Mouse (Mus musculus) stomach, embryonic 15.5 days (tissue): Measurements from ENCODE around the gene Retreg3. TPM values are rescaled to one million over a fixed set of nuclear protein-coding genes. Genes with fewer than 3 reads are reported as not detected.
A peak's percentile ranks its signal among the peaks of the same experiment; 100 is the strongest.

Experiments
- ATAC-seq: fragments of 200-750 bp; cut with Nextera tagmentation; 2 replicates; pipeline ENCODE4 v1.8.0; 2017; ENCODE audit warnings: low read depth, moderate number of reproducible peaks, moderate TSS enrichment; ENCODE audit not compliant: insufficient read depth, low FRiP score
- H3K27ac ChIP-seq: fragments of 300-500 bp; sonication (generic); 2 replicates; pipeline ENCODE4 v1.5.1; 2015; ENCODE audit warnings: mild to moderate bottlenecking, inconsistent platforms
- H3K27me3 ChIP-seq: fragments of 300-500 bp; sonication (generic); replicated peaks from 2 replicates; pipeline ENCODE4 v1.6.1; 2015; ENCODE audit warnings: inconsistent platforms
- H3K36me3 ChIP-seq: fragments of 300-500 bp; sonication (generic); 2 replicates; pipeline ENCODE4 v1.6.1; 2015; ENCODE audit warnings: inconsistent platforms
- H3K4me1 ChIP-seq: fragments of 300-500 bp; sonication (generic); 2 replicates; pipeline ENCODE4 v1.6.1; 2015; ENCODE audit warnings: inconsistent platforms
- H3K4me2 ChIP-seq: fragments of 300-500 bp; sonication (generic); 2 replicates; pipeline ENCODE4 v1.6.1; 2015; ENCODE audit warnings: mild to moderate bottlenecking, inconsistent platforms
- H3K4me3 ChIP-seq: fragments of 300-500 bp; sonication (generic); replicated peaks from 2 replicates; pipeline ENCODE4 v1.5.1; 2015; ENCODE audit warnings: inconsistent platforms
- H3K9ac ChIP-seq: fragments of 300-500 bp; sonication (generic); 2 replicates; pipeline ENCODE4 v1.6.1; 2015; ENCODE audit warnings: inconsistent platforms
- H3K9me3 ChIP-seq: fragments of 300-500 bp; sonication (generic); 2 replicates; pipeline ENCODE4 v1.6.1; 2016; ENCODE audit warnings: inconsistent platforms
- WGBS: fragments of 180-500 bp; shearing (Covaris S2); methylation state at CpG from one replicate; pipeline ENCODE4 v1.1.7; 2015; 5-methylcytosine and 5-hydroxymethylcytosine counted together
- polyA plus RNA-seq: library from polyadenylated mRNA; unstranded; fragments of >200 nt; fragmentation: Nextera tagmentation; extraction: Ambion mirVana; gene quantifications from 2 replicates; pipeline ENCODE4 v1.2.1, GENCODE M21; 2015

The Retreg3 gene
- polyA plus RNA-seq, 1 experiment from 2014 or later, result 21.0 TPM

- no peak overlapping the region for H3K4me2 ChIP-seq
- ATAC-seq, result no peak
- no peak overlapping the region for H3K9ac ChIP-seq
- H3K36me3 ChIP-seq, result peaks cover 4% of the 10 kb centered on the region
- H3K27me3 ChIP-seq, result peaks cover 12% of the 10 kb centered on the region
- H3K27ac ChIP-seq, result no peak overlapping the region
- WGBS, result 90% methylated on average over 12 of the region's 12 CpGs
- peaks cover 45% of the 10 kb centered on the region for H3K4me1 ChIP-seq
- H3K9me3 ChIP-seq, result no peaks in the 10 kb centered on the region
- H3K4me3 ChIP-seq, result no peak overlapping the region
Observed at GRCm38 (mm10) chr11:101084811-101085210, 34.9 kb downstream of the Retreg3 start.

DNA sequence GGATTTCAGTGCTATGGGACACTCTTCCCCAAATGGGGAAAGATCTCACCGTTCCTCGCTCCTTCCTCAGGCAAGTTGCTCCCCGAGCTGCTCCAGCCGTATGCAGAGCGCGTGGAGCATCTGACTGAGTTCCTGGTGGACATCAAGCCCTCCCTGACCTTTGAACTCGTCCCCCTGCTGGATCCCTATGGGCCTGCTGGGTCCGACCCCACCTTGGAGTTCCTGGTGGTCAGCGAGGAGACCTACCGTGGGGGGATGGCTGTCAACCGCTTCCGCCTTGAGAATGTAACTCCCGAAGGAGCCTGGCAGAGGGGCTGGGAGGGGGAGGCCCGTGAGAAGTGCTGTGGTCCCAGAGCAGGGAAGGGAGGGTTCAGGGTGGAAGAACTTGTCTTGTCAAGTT lies 35.4 kb downstream of the Retreg3 start:
- peaks cover 50% of the 10 kb centered on the region for H3K4me1 ChIP-seq
- no peak overlapping the region for H3K4me3 ChIP-seq
- 83% methylated on average over 14 of the region's 14 CpGs for WGBS
- no peak overlapping the region for H3K4me2 ChIP-seq
- no peak for ATAC-seq
- H3K27ac ChIP-seq, result no peak overlapping the region
- no peak overlapping the region for H3K9ac ChIP-seq
- H3K36me3 ChIP-seq, result peaks cover 3% of the 10 kb centered on the region; the same call in 1 of the 2 replicates
- H3K27me3 ChIP-seq, result peaks cover 18% of the 10 kb centered on the region
- no peaks in the 10 kb centered on the region for H3K9me3 ChIP-seq

DNA sequence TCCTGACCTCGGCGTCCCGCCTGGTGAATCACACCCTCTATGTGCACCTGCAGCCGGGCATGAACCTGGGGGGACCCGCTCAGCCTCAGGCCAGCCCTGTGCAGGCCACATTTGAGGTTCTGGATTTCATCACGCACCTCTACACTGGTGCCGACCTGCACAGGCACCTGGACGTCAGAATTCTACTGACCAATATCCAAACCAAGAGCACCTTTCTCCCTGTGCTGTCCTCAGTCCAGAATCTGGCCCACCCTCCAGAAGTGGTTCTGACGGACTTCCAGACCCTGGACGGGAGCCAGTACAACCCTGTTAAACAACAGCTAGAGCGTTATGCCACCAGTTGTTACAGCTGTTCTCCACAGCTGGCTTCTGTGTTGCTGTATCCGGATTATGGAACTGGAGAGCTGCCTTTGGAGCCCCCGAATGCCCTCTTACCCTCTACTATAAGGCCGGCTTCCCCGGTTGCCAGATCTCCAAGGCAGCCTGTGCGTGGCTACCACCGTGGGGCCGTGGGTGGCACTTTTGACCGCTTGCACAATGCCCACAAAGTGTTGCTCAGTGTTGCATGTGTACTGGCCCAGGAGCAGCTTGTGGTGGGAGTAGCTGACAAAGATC lies 36.5 kb downstream of the Retreg3 start:
- ATAC-seq, result 0 out of 2 replicates have a peak, but pooled peaks have one; percentile 2
- peak overlapping the region; percentile 89 for H3K9ac ChIP-seq
- peaks cover 29% of the 10 kb centered on the region for H3K27me3 ChIP-seq
- no peaks in the 10 kb centered on the region for H3K9me3 ChIP-seq
- peaks cover 47% of the 10 kb centered on the region for H3K4me1 ChIP-seq
- 31% methylated on average over 19 of the region's 19 CpGs for WGBS
- H3K4me3 ChIP-seq, result peak overlapping the region; percentile 88
- H3K4me2 ChIP-seq, result peak overlapping the region; percentile 84
- no peaks in the 10 kb centered on the region for H3K36me3 ChIP-seq
- H3K27ac ChIP-seq, result peak overlapping the region; percentile 92

DNA sequence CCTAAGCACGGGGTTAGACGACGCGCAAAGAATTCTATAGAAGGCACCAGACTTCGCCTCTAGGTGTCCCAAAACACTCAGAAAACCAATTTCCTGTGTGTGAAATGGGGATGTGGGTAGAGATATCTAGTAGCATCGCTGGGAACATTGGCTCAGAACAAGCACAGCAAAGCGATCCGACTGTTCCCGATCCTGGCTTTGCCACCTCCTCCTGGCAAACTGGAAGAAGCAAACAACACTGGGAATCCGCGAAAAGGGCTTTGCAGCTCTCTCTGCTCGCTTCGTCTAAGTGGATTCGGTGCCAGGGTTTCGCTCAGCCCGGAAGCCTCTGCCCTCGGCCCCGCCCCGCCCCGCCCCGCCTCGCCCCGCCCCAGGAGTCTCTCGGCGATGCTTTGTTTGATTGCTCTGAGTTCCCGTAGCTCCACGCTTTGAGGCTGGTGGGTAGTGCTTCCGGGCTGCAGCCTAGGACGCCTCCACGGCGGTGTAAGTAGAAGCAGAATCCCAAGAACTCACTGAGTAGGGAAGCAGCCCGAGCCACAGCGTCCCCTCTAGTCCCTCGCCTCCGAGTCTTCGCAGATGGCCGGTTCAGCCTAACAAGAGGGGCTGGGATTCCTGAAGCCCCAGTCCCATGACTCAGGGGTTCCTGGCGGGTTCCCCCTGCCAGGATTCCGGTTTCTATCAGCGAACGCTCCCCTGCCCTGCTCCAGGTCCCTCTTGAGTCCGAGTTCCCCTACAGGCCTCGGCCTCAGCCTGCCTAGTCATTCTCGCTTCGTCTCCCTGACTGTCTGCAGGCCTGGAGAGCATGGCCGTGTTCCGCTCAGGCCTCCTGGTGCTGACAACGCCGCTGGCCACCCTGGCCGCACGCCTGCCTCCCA lies 37.2 kb downstream of the Retreg3 start, which contains the start of gene Coasy:
Gene Coasy (plus strand): TSS at position 358 of the 875 bp plus-strand sequence.
- Histone ChIP-seq H3K27me3 (peaks cover 36% of the 10 kb centered on the region), H3K9me3 (no peaks in the 10 kb centered on the region), H3K4me1 (peaks cover 39% of the 10 kb centered on the region), H3K9ac (peak within 1 kb of the TSS; percentile 89), H3K36me3 (no peaks in the 10 kb centered on the region), H3K27ac (peak within 1 kb of the TSS; percentile 92), H3K4me2 (peak within 1 kb of the TSS; percentile 84), H3K4me3 (peak within 1 kb of the TSS; percentile 88)
- ATAC-seq, result peak; percentile 84
- WGBS, result 0% methylated on average over 51 of the region's 51 CpGs

DNA sequence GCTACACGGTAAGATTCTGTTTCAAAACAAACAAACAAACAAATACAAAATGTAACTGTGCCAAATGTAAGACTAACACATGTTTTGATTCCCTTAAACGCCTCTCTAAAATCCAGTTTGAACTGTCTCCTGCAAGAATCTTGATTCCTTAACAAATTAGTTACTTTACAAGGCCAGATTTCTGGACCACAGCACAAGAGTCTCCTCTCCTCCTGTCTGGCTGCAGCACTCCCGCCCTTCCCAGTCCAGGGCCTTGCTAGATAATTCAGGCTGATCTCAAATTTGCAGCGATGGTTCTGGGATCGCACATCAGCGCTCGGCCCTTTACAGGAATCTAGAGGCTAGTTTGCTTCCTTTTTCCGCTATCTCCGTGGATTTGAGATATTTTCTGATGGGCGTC lies 38.0 kb downstream of the Retreg3 start:
- no peak for ATAC-seq
- H3K4me3 ChIP-seq, result peak overlapping the region; percentile 88
- peak overlapping the region; percentile 84 for H3K4me2 ChIP-seq
- no peaks in the 10 kb centered on the region for H3K9me3 ChIP-seq
- H3K36me3 ChIP-seq, result no peaks in the 10 kb centered on the region
- peaks cover 43% of the 10 kb centered on the region for H3K27me3 ChIP-seq
- peaks cover 36% of the 10 kb centered on the region for H3K4me1 ChIP-seq
- H3K9ac ChIP-seq, result peak overlapping the region; percentile 37; the same call in 1 of the 2 replicates
- peak overlapping the region; percentile 92 for H3K27ac ChIP-seq
- 6% methylated on average over 10 of the region's 10 CpGs for WGBS

- no peaks in the 10 kb centered on the region for H3K9me3 ChIP-seq
- H3K27ac ChIP-seq, result no peak overlapping the region
- peaks cover 43% of the 10 kb centered on the region for H3K27me3 ChIP-seq
- no peaks in the 10 kb centered on the region for H3K36me3 ChIP-seq
- WGBS, result 68% methylated on average over 5 of the region's 5 CpGs
- ATAC-seq, result no peak
- H3K4me3 ChIP-seq, result no peak overlapping the region
- H3K4me1 ChIP-seq, result peaks cover 23% of the 10 kb centered on the region
- no peak overlapping the region for H3K4me2 ChIP-seq
- H3K9ac ChIP-seq, result no peak overlapping the region
Observed at GRCm38 (mm10) chr11:101080421-101080820, 39.3 kb downstream of the Retreg3 start.

GRCm38 (mm10) chr11:101079746-101080145 lies 39.9 kb downstream of the Retreg3 start:
- H3K27ac ChIP-seq, result no peak overlapping the region
- H3K4me2 ChIP-seq, result peak overlapping the region; percentile 37
- peaks cover 23% of the 10 kb centered on the region for H3K4me1 ChIP-seq
- no peaks in the 10 kb centered on the region for H3K36me3 ChIP-seq
- H3K9ac ChIP-seq, result no peak overlapping the region
- H3K27me3 ChIP-seq, result peaks cover 43% of the 10 kb centered on the region
- 4% methylated on average over 27 of the region's 27 CpGs for WGBS
- no peak for ATAC-seq
- no peaks in the 10 kb centered on the region for H3K9me3 ChIP-seq
- H3K4me3 ChIP-seq, result peak overlapping the region; percentile 17

- peaks cover 17% of the 10 kb centered on the region for H3K4me1 ChIP-seq
- 77% methylated on average over 9 of the region's 9 CpGs for WGBS
- no peak within 1 kb of the TSS for H3K9ac ChIP-seq
- no peak within 1 kb of the TSS for H3K4me2 ChIP-seq
- H3K36me3 ChIP-seq, result no peaks in the 10 kb centered on the region
- H3K27me3 ChIP-seq, result peaks cover 43% of the 10 kb centered on the region
- ATAC-seq, result no peak
- H3K4me3 ChIP-seq, result peak within 1 kb of the TSS; percentile 17; the same call in 1 of the 2 replicates
- no peak within 1 kb of the TSS for H3K27ac ChIP-seq
- H3K9me3 ChIP-seq, result no peaks in the 10 kb centered on the region
Observed at GRCm38 (mm10) chr11:101078121-101078520, 41.6 kb downstream of the Retreg3 start, which contains the start of gene Hsd17b1. Gene Hsd17b1 (plus strand): TSS chr11:101078411.

GRCm38 (mm10) chr11:101071810-101072428 lies 47.8 kb downstream of the Retreg3 start:
- H3K27me3 ChIP-seq, result peaks cover 2% of the 10 kb centered on the region; the same call in 1 of the 2 replicates
- no peak overlapping the region for H3K27ac ChIP-seq
- ATAC-seq, result no peak
- H3K9me3 ChIP-seq, result no peaks in the 10 kb centered on the region
- H3K4me3 ChIP-seq, result no peak overlapping the region
- H3K4me1 ChIP-seq, result peaks cover 13% of the 10 kb centered on the region
- H3K4me2 ChIP-seq, result no peak overlapping the region
- no peaks in the 10 kb centered on the region; the same call in 1 of the 2 replicates for H3K36me3 ChIP-seq
- 73% methylated on average over 14 of the region's 14 CpGs for WGBS
- no peak overlapping the region for H3K9ac ChIP-seq

GRCm38 (mm10) chr11:101070987-101071386 lies 48.7 kb downstream of the Retreg3 start:
- Histone ChIP-seq H3K4me3 (0 out of 2 replicates have a peak overlapping the region, but pooled peaks have one; percentile 81), H3K9ac (no peak overlapping the region), H3K4me2 (no peak overlapping the region), H3K27me3 (no peaks in the 10 kb centered on the region), H3K36me3 (no peaks in the 10 kb centered on the region; the same call in 1 of the 2 replicates), H3K4me1 (peaks cover 21% of the 10 kb centered on the region), H3K9me3 (no peaks in the 10 kb centered on the region), H3K27ac (no peak overlapping the region)
- ATAC-seq, result no peak
- WGBS, result 72% methylated on average over 6 of the region's 6 CpGs

GRCm38 (mm10) chr11:101070189-101070527 lies 49.5 kb downstream of the Retreg3 start:
- H3K4me1 ChIP-seq, result peaks cover 21% of the 10 kb centered on the region
- 0% methylated on average over 29 of the region's 36 CpGs for WGBS
- peak overlapping the region; percentile 98 for H3K4me2 ChIP-seq
- H3K4me3 ChIP-seq, result peak overlapping the region; percentile 81
- peak; percentile 32; the same call in 1 of the 2 replicates for ATAC-seq
- peak overlapping the region; percentile 44; the same call in 1 of the 2 replicates for H3K27ac ChIP-seq
- H3K36me3 ChIP-seq, result no peaks in the 10 kb centered on the region; the same call in 1 of the 2 replicates
- peak overlapping the region; percentile 73 for H3K9ac ChIP-seq
- H3K9me3 ChIP-seq, result no peaks in the 10 kb centered on the region
- no peaks in the 10 kb centered on the region for H3K27me3 ChIP-seq
